Mouse (Mus musculus): ENCODE results near the gene BC035044.
"Not testable (repeated sequence)": the region's sequence is repeated elsewhere in the genome, so short reads cannot be mapped to it uniquely, and the experiment has no call there.

The BC035044 gene

DNA sequence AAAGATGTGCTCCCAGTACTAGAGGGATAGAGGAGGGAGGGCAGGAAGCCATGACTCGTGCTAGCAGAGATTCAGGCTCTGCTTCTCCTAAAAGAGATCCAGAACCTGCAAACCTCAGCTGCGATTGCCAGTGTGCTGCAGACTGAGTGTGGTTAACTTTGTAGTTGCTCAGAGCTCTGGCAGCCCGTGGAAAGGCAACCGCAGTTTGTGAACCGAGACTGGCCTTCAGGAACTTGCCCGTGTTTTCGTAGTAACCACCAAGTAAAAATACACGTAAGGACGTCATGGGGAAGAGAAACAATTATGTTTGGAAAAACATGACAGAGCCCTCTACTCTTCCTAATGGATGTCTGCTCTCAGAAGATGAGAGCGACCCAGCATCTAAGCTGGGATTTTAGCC is 57.9 kb downstream of the BC035044 start:
- no peak for DNase-seq (ENCODE audit: low spot score)

DNA sequence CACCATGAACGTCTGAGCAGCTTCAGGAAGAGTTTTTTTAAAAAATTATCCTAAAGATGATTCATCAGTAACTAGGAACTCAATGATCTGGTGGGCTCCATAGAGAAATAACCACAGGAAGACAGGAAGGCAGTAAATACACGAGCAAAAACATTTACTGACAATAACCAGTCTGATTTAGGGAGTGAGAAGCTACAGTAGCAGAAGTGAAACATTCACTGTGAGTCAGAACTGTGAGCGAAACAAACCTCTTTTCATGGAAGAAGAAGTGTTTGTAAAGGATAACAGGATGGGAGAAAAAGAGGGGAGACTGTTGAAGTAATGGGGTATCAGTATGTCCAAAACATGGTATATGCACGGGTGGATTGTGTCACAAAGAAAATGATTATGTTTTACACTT is 61.1 kb downstream of the BC035044 start:
- no peak for DNase-seq (ENCODE audit: low spot score)

DNA sequence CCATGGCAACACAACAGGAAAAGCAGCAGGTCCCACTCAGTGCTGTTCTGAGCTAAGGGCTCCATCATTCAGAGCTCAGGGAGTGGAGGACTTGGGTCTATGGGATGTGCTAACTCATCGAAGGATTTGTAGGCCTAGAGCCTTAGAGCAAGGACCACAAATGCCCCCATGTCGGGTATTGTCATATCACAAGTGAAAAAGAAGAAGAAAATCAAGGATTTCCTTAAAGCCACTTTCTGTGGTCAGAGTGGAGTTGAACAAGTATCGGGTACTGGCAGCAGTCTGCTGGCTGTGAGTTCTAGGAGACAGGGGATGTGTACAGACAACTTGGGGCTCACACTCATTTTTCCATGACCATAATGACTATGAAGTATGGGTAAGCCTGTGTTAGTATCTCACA is 64.1 kb downstream of the BC035044 start:
- DNase-seq (ENCODE audit: low spot score) = no peak

DNA sequence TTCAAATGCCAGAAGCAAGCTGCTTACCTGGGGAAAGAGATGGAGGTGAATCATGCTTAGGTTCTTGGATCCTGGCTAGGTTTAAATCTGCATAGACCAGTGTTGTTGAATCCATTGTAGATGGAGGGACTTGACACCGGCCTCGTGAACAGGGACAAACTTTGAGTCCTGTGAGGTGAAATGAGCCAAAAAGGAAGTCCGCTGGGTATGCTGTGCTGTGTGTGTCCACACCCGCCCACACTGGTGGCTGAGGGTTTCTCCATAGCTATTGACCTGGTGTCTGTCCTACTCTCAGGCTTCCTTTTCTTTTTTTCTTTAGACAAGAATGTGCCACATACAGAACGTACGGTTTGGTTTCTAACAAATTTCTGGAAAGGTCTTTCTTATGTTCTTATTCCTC is 64.8 kb downstream of the BC035044 start, which contains the start of the genes Gm44511 and Klrb1b:
Gene Gm44511 (minus strand): TSS at position 184 of the 400 bp plus-strand sequence.
Gene Klrb1b (minus strand): TSS at position 200 of the 400 bp plus-strand sequence.
- no peak for DNase-seq (ENCODE audit: low spot score)

DNA sequence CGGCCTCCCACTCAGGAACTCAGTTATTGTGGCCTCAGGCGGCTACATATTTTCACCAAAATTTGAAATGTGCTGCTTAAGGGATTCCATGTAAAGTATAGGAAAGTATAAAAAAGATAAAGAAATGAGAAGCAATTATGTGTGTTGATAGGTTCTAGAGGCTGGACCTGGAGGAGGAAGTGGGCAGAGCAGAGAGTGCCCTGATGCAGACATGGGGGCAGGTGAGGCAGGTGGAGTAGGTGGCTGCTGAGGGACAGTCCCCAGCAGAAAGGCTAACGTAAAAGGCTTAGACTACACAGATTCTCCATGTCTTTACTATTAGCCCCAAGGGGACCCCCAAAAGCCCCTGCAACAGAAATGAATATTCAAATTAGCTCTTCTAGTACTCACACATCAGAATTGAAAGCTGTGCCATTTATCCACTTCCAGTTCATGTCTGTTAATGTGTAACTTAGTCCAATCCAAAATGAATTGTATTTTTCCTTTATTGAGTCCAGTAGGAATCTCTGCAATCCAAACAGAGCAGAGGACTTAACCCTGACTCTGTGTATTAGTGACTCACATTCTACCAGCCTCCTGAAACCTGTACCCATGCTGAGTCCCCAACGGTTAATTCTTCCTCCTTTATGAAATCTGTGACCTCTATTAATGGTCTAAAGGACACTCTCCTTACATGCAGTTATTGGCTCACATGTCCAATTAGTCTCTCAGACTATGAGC is 72.7 kb downstream of the BC035044 start:
- no peak for DNase-seq (ENCODE audit: low spot score)

DNA sequence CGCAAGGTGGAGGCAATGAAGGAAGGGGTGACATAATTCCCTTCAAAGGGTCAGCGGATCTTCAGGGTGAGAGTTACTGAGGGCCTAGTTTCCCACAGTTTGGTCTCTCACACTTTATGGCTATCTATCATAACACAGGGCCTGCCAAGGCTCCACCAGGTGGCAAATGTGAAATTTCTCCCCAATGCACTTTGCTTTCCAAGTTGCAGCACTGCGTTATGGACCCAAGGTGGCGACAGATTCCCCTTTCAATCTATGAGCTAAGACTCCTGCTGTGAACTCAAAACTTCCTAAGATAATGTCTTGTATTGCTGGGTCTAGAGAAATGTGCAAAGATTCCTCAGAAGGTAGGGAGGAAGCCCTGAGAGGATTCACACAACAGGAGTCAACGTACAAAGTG is 82.4 kb downstream of the BC035044 start:
- peak; percentile 28 for DNase-seq (ENCODE audit: low spot score)

DNA sequence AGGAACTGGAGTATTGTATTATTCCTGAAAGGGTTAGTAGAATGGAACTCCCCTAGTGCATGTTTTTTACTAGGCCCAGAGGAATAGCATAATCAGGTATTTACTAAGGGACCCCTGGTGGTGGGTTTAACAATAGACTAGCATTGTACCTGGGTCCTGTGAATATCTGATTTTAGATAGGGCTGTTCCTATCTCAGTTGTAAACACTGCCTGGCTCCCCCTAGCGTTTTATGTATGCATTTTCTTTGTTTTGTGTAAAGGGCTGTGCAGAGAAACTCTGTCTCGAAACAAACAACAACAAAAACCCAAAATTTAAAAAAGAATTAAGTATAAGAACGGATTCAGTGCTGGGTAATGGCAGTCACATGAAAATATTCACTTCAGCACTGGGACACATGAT is 83.9 kb downstream of the BC035044 start:
- DNase-seq (ENCODE audit: low spot score) = no peak

DNA sequence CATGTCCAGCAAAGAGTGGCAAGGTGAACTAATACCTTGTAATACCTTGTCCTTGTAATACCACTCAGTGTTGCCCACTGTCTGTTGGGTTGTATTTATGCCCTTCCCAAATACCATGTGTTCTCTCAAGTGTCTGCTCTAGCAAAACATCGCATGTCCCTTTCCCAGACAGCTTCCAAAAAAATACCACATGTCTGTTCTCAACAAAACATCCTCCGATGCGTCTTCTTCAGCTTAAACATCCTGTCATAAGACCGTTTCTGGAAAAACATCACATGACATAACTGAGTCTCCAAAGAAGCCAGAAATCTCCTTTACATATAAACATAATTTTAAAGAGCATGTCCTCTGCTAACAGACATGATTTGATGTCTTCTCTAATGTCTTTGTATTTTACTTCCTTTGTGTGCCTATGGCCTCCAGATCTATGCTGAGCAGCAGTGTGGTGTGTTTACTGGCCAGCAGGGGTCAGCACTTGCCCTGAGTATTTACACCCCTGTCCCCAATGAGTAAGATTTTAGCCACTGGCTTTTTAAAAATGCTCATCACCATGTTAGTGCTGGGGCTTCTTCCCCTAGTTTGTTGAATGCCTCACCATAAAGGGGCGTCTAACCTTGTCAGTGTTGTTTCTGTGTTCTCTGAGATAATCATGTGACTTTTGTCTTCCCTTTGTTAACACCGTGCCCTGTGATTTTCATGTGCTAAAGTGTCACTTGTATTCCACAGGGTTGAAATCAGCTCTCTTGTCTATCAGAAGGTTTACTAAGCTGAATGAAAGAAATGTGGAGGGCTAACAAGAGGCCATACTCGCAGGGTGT is 85.9 kb downstream of the BC035044 start:
- DNase-seq (ENCODE audit: low spot score) = peak; percentile 83

DNA sequence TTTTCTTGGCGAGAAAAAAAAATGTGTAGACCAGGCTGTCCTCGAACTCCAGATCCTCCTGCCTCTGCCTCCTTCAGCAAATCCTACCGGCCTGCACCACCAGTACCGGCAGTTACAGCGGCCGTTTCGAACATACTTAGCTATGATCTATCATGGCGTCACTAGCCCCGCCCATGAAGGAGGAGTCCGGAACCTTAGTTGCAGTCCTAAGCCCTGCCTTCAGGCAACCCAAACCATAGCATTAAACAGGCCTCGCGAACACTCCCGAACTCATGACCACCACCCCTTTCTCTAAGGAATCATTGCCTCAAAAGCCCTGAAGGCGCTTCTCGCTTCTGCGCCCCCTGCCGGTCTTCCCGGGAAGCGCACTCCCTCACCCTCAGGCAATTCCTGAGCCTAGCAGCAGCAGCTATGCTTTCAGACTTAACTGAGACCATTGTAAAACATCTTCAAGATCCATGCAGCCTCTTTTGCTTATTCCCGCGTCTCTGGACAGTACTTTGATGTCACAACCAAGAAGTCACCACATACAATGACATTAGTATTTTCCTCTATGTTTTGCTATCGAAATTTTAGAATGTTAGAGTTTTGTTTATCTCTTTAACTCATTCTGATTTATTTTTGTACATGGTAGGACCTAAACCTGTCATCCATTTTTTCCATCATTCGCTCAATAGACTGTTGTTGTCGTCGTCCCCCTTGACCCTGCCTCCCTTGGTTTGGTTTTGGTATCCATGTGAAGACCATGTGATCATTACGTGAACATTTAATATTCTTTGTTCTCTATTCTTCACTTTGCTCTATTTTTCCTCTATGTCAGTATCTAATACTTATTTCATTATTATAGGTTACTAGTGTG is 87.7 kb downstream of the BC035044 start:
- peak; percentile 98 for DNase-seq (ENCODE audit: low spot score)

DNA sequence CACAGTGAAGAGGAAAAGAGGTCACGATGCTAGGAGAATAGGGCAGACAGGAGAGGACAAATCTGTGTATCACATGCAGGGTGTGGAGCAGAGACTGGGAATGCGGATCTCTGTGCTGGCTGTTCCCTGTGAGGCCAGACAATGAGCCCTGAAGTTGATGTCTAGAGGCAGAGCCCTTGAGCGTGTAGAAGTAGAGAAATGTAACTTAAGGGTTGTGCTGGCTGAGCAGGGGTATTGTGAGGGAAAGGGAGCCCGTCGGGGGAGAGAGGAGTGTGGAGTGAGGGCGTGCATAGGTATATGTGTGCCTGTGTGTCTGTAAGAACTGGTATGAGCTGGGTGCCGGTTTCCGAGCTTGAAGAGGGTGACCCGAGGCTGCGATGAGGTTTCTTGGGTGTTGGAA is 88.4 kb downstream of the BC035044 start:
- DNase-seq (ENCODE audit: low spot score) = no peak

DNA sequence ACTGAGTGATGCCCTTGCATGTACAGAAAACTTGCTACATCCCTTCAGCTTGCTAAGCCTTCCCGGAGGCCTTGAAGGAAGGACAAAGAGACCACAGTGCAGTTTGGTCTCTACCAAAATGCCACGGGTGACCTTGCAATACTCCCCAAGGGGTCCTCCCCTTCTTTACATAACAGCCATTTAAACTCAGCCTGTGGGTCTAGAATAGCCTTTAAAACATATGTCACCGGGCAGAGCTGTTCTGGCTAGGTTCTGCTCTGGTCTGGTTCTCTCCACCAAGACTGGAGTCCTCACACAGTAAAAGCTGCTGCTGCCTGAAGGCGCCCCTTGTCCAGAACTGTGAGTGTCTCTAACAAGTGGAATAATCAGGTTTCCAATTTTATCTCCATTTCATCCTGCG is 90.2 kb downstream of the BC035044 start:
- not testable (repeated sequence) for DNase-seq (ENCODE audit: low spot score)

GRCm38 (mm10) chr6:128799896-128800270 is 91.0 kb downstream of the BC035044 start:
- DNase-seq (ENCODE audit: low spot score) = no peak

DNA sequence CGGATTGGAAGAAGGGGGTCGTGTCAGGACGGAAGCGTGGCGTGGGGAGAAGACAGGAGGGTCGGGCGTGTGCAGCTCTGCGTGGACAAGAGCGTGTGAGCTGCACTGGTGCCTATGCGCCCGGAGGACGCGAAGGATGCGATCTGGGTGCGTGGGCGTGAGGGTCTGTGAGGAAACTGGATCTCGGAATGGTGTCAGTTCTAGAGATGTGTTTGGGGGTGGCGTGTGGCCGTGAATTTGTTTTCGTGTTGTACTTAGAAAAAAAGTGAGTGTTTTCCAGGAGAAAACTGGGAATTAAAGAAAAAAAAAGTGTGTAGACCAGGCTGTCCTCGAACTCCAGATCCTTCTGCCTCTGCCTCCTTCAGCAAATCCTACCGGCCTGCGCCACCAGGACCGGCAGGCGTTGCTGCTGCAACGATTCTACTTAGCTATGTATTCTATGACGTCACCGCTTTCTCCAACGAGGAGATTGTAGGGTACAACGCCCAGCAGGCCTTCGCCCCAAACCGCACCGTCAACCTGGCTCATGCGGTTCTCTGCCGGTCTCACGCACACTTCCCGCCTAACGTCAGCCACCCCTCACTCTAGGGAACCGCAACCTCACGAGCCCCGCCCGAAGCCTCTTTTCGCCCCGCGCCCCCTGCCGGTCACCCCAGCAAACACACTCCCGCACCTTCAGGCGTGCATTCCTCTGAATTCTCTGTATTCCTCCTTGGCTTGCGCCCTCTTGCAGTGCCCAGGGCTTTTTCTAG is 91.6 kb downstream of the BC035044 start:
- peak; percentile 92 for DNase-seq (ENCODE audit: low spot score)
